Mouse (Mus musculus) CD4-positive, CD25-positive, alpha-beta regulatory T cell, adult 2 months (primary cell): Measurements from ENCODE around the gene Htr1f.
"Not testable (repeated sequence)": the region's sequence is repeated elsewhere in the genome, so short reads cannot be mapped to it uniquely, and the experiment has no call there.

Source experiments
- DNase-seq: peaks from one replicate; pipeline ENCODE4 v3.0.0-alpha.2; 2012; ENCODE audit warnings: low read depth, low spot score

Gene Htr1f

DNA sequence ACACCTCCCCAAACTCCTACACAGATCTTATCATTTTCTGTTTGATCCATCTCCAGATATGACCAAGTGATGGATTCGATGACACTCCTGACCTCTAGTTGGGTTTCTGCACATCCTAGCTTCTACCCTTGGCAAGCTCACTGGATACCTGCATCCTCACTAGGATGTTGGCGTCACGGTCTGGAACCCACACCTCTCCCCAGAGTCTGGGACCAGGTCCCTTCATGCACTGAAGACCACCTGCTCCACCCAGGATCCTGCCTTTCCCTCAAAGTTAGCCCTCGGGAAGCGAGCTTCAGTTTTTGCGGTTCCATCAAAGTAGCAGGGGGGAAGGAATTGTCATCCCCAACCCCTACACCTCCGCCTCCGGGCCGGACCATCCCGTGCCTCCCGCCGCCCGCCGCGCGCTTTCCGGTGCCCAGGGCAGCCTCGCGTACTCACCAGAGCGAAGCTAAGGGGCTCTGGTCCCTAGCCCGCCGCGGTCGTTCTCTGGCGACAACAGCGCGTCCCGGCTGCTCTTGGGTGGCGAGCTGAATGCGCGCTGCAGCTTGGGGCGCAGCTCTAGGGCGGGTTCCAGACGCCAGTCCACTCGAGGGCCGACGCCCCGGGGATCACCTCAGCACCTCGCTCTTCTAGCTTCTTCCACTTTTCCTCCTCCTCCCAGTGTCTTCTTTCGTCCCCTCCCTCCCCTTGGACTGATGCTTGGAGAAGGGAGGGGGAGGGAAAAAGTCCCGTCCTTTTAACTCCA, at the start of gene Htr1f:
TSS of gene Htr1f (minus strand) at position 671 of the 748 bp plus-strand sequence.
- DNase-seq = no peak

DNA sequence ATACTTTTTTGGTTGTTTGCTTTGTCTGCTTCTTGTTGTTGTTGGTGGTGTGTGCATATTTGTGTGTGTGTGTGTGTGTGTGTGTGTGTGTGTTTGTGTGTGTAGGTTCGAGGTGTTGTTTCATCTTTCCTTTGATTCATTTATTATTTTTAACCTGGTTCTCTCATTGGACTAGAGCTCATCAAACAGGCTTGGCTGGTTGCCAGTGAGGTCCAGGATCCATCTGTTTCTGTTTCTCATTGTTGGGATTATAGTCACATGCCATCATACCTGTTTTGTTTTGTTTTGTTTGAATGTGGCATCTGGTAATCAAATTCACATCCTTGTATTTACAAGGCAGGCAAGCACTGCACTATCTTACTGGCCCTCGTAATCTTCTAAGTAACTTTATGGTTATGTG, 34.1 kb upstream of the Htr1f start:
- no peak for DNase-seq

- no peak for DNase-seq
These were observed 23.7 kb upstream of the Htr1f start for GRCm38 (mm10) chr16:65129391-65129790.

DNA sequence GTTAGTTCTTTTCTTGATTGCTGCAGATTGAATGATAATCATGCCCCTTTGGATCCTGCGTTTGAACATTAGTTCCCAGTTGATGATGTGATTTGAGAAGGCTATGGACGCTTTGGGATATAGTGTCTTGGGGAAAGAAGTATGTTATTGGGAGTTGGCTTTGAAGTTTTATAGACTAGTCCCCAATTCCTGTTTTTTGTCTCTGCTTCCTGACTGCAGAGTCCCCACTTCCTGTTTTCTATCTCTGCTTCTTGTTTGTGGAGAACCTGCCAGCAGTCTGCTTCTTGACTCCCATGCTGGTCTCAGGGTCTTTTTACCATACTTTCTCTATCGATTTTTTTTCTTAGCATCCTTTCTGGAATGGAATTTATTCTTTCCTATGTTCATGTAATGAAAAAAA, 22.2 kb upstream of the Htr1f start:
- no peak for DNase-seq

DNA sequence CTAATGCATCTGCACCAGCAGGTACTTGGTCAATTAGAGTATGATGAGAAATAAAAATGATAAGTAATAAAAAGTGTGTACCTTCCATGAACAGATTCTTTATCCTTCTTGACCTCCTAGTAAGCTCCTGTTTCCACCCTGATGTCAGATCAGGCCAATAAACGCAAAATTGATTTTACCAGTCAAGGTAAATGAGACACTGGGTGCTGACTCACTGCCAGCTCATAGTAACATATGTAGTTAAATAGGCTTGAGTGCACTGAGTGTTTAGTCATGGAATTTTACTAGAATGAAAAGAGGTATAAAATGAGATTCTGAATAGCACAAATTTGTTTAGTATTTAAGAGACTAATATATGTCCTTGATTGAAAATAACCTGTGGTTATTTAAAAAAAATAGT, 6.6 kb upstream of the Htr1f start:
- no peak for DNase-seq

DNA sequence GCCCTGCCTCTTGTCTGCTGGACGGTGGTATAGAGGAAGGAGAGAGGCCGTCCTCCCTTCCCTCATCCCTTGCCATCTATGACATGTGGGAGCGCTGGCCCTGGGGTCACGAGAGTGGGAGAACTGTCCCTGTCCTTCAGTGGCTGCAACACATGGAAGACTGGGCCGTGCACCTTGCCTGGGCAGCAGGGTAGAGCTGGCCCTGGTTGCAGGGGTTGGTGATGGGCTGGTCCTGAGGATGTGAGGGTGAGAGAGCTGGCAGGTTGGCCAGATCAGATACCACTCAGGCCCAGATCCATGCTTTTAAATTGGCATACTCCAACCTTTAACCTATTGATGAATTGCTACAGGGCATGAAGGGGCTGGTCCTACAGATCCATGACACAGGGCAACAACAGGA, 12.1 kb downstream of the Htr1f start:
- DNase-seq = no peak

DNA sequence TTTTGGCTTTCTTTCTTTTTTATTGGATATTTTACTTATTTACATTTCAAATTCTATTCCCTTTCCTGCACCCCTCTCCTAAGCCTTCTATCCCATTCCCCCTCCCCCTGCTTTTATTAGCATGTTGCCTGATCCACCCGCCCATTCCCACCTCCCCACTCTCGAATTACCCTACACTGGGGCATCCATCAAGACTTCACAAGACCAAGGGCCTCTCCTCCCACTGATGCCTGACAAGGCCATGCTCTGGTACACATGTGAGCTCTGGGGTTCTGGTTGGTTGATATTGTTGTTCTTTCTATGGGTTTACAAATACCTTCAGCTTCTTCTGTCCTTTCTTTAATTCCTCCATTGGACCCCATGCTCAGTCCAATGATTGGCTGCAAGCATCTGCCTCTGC, 22.2 kb downstream of the Htr1f start:
- DNase-seq = no peak

- no peak for DNase-seq
These were observed 35.8 kb downstream of the Htr1f start for GRCm38 (mm10) chr16:65069867-65070266.

- no peak for DNase-seq
These were observed 39.4 kb downstream of the Htr1f start for GRCm38 (mm10) chr16:65066264-65066663.

GRCm38 (mm10) chr16:65037660-65038425, 67.8 kb downstream of the Htr1f start:
- not testable (repeated sequence) for DNase-seq

- no peak for DNase-seq
These were observed 76.0 kb downstream of the Htr1f start for GRCm38 (mm10) chr16:65029675-65030074.

- no peak for DNase-seq
These were observed 83.3 kb downstream of the Htr1f start for GRCm38 (mm10) chr16:65022364-65022763.

DNA sequence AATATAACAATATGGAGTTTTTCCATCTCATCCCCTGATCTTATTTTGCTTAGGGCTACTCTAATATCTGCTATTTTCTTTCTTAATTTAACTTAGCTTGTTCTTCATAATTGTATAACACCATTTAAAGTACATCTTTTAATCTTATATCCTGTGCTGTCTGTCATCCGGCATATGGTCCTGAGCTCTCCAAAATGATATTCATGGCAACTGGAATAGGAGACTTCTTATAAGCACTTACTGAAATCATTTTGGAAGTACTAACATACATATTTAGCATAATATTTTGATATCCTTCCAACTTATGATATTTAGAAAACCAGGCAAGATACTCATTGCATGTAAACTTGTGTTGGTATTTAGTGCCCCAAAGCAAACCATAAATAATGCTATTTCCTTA, 86.9 kb downstream of the Htr1f start:
- DNase-seq = no peak

DNA sequence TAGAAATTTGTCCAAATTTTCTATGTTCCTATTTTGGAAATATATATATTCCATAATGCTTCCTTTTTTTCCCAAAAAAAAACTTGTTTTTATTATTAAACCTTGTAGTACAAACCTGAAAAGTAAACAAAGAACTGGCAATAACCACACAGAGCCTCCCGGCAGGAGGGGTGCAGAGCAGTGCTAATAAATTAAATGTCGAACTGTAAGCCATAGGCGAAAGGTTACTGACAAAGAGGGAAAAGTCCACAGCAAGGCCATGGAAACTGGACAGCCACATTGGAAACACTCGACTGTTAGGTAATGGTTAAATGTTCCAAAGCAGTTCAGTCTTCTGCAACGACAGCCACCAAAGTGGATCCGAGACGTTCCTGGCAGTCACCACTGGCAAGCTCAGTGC, 87.5 kb downstream of the Htr1f start:
- DNase-seq = no peak

DNA sequence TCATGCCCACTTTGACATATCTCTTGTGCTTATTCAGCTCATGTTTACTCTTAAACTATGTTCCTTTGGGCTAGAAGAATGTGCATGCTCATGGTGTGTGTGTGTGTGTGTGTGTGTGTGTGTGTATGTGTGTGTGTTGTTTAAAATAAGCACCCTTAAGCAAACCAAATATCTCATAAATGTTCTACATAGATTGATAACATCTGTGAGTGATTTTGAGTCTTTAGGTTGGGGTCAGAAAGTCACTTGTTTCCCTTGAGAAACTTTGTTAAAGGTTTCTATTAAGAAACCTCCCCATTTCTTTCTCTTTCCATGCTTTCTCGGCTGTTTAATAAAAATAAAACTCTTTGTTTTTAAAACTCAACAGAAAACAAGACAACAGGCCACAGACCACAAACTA, 88.1 kb downstream of the Htr1f start:
- DNase-seq = no peak

DNA sequence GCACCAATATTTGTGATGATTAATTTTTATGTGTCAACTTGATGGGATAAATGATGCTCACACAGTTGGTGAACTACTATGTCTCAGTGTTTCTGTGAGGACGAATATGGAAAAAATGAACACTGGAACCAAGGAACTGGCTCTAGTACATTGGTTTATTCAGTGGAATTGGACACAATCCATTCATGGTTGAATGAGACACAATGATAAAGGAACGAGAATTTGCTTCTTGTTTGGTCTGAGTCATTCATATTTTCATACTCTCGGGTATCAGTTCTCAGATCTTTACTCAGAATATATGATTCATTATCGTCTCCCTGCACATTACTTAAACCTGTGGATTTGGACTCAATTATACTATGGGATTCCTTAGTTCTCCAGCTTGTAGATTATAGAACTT, 90.4 kb downstream of the Htr1f start:
- DNase-seq = no peak

DNA sequence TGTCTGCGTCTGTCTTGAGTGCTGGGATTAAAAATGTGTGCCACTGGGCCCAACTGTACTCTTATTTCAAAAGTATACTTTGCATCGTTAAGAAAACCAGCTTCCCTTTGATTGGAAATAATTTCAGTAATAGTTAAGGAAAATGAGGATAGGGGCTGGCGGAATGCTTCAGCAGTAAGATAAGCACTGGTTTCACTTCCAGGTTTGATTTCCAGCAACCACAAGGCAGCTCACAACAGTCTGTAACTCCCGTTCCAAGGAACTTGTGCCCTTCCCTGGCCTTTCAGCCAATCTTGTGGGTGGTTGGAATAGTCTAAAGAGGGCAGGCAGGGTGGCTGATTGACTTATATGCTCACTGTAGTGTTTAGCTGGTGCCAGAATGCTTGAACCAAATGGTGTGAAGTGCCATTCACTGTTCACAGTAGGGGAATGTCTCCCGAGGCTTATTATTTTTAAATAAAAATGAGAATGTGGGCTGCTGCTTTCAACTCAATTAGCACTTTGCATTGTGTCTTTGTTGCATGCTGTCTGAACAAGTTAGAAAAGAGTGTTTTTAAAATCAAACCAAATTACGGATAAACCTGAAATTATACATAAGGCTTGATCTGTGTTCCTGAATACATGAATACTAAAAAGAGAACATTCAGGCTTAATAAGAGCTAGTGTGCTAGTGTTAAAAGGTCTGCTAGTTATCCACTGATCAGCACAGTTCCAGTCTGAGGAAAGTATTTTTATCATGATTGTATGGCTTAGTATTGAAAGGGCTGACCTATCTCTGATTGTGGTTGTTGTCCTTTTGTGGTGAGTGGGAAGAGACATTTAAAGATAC, 103.4 kb downstream of the Htr1f start:
- DNase-seq = no peak

DNA sequence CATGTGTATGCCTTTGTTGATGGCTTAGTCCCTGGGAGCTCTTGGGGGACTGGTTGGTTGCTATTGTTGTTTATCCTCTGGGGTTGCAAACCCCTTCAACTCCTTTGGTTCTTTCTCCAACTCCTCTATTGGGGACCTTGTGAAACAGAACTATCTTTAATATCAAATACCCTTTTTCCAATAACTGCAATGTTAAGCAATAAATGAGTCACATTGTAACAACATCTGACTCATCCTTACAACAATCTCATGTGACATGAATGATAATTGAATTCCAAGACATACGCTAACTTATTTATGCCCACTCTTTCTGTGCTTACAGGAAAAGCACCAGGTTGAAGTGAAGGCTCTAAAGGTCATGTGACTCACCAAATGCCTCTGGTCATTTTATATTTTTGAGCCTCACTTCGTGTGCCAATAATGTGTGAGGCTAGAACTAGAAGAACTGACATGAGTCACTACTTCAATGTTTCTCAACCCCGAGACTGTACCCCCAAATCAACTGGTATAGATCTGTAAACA, 116.3 kb downstream of the Htr1f start:
- no peak for DNase-seq

DNA sequence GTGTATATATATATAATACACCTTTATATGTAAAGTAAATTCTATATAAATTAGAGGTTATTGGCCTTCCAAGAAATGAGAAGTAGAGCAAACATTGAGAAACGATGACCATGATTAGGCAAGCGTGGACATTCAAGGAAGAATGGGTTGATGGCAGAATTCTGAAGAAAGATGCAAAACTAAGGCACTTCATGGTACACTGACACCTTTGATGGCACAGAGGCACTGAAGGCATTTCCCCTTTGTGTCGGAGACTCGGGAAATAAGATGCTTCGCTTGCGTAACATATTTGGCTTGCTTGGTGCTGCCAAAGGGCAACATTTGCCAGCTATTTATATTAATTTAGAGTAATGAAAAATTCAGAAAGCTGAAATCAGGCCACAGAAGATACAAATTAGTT, 118.1 kb downstream of the Htr1f start:
- no peak for DNase-seq

DNA sequence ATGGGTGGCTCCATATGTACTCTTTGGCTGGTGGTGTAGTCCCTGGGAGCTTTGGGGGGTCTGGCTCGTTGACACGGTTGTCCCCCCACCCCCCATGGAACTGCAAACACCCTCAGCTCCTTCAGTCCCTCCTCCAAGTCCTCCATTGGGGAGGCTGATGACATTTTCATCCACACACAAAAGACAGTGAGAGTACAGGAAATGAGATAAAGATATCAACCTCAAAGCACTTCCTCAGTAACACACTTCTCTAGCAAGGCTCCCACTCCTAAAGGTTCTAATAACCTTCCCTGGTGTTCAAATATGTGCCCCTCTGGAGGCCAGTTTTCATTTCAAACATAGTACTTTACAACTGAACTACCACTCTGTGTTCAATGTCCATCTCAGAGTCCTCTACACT, 118.6 kb downstream of the Htr1f start:
- peak; percentile 16 for DNase-seq

DNA sequence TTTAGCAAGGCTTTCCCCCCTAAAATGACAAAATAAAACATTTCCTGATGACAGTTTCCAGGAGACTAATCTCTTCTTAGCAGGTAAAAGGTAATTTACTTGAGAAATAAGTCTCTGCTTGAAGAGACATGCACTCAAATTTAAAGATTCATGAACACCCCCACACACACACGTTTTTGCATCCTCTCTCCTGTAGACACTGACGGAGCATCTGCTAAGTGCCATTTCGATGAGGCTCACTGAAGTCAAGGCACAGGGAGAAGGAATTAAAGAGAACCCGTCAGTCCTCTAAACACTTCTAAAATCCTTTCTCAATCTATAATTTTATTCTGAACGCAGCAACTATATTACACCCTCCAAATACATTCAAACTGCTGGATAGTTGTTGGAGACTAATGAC, 131.0 kb downstream of the Htr1f start:
- no peak for DNase-seq
